Mouse (Mus musculus): Measurements from ENCODE around the gene Zfp664. TPM values are rescaled to one million over a fixed set of nuclear protein-coding genes. Genes with fewer than 3 reads are reported as not detected.

Gene Zfp664
- polyA plus RNA-seq, 1 experiment from 2014 or later: 158 TPM

GRCm38 (mm10) chr5:124854202-124854601, 8.3 kb upstream of the Zfp664 start:
- Histone ChIP-seq H3K27ac (ENCODE audit: low read depth, low read length) (no peak overlapping the region), H3K4me3 (ENCODE audit: low read depth, low read length) (no peak overlapping the region), H3K4me2 (ENCODE audit: low read depth) (no peak overlapping the region), H3K4me1 (ENCODE audit: control insufficient read depth, insufficient read depth, low read length) (no peaks in the 10 kb centered on the region), H3K9me3 (ENCODE audit: control insufficient read depth, low read length) (no peaks in the 10 kb centered on the region), H3K36me3 (ENCODE audit: control insufficient read depth, insufficient read depth, low read length) (no peaks in the 10 kb centered on the region), H3K27me3 (ENCODE audit: control insufficient read depth, insufficient read depth, low read length) (no peaks in the 10 kb centered on the region), H3K9ac (ENCODE audit: low read length) (no peak overlapping the region)
- DNase-seq (ENCODE audit: low spot score) (no peak), ATAC-seq (ENCODE audit: insufficient read depth, low FRiP score, low TSS enrichment) (no peak)
- WGBS: 88% methylated on average over 4 of the region's 4 CpGs

DNA sequence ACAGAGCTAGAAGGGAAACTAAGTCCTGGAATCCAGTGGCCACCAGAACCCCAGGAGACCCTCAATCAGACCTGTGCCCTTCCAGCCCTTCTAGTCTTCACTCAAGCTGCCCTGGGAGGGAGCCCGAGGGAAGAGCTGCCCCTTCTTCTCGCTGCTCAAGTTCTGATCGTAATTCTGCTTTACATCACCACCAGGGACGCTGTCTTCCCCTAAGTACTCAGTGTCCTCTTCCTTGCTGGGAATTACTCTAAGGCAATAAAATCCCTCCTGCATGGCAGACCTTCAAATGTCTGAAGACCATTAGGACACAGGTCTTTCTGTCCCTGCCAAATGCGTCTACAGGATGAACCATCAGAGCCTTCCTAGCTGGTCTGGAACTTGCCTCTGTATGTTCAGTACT, 2.5 kb upstream of the Zfp664 start:
- H3K9ac ChIP-seq (ENCODE audit: low read length): no peak overlapping the region
- H3K36me3 ChIP-seq (ENCODE audit: control insufficient read depth, insufficient read depth, low read length): no peaks in the 10 kb centered on the region
- 4% methylated on average over 5 of the region's 5 CpGs for WGBS
- peak; percentile 43 for DNase-seq (ENCODE audit: low spot score)
- ATAC-seq (ENCODE audit: insufficient read depth, low FRiP score, low TSS enrichment): no peak
- H3K4me2 ChIP-seq (ENCODE audit: low read depth): no peak overlapping the region
- H3K4me1 ChIP-seq (ENCODE audit: control insufficient read depth, insufficient read depth, low read length): peaks cover 12% of the 10 kb centered on the region; the same call in 1 of the 2 replicates
- H3K27me3 ChIP-seq (ENCODE audit: control insufficient read depth, insufficient read depth, low read length): peaks cover 9% of the 10 kb centered on the region; the same call in 1 of the 2 replicates
- no peak overlapping the region for H3K4me3 ChIP-seq (ENCODE audit: low read depth, low read length)
- no peak overlapping the region for H3K27ac ChIP-seq (ENCODE audit: low read depth, low read length)
- no peaks in the 10 kb centered on the region for H3K9me3 ChIP-seq (ENCODE audit: control insufficient read depth, low read length)

GRCm38 (mm10) chr5:124861463-124861862, 1.0 kb upstream of the Zfp664 start:
- peak; percentile 19 for DNase-seq (ENCODE audit: low spot score)
- no peaks in the 10 kb centered on the region for H3K36me3 ChIP-seq (ENCODE audit: control insufficient read depth, insufficient read depth, low read length)
- peak overlapping the region; percentile 92 for H3K4me2 ChIP-seq (ENCODE audit: low read depth)
- peak overlapping the region; percentile 92 for H3K27ac ChIP-seq (ENCODE audit: low read depth, low read length)
- H3K27me3 ChIP-seq (ENCODE audit: control insufficient read depth, insufficient read depth, low read length): peaks cover 9% of the 10 kb centered on the region; the same call in 1 of the 2 replicates
- WGBS: under 1% methylated on average over 32 of the region's 33 CpGs
- ATAC-seq (ENCODE audit: insufficient read depth, low FRiP score, low TSS enrichment): no peak
- H3K9ac ChIP-seq (ENCODE audit: low read length): peak overlapping the region; percentile 75
- no peaks in the 10 kb centered on the region for H3K9me3 ChIP-seq (ENCODE audit: control insufficient read depth, low read length)
- H3K4me3 ChIP-seq (ENCODE audit: low read depth, low read length): peak overlapping the region; percentile 96
- peaks cover 12% of the 10 kb centered on the region; the same call in 1 of the 2 replicates for H3K4me1 ChIP-seq (ENCODE audit: control insufficient read depth, insufficient read depth, low read length)

DNA sequence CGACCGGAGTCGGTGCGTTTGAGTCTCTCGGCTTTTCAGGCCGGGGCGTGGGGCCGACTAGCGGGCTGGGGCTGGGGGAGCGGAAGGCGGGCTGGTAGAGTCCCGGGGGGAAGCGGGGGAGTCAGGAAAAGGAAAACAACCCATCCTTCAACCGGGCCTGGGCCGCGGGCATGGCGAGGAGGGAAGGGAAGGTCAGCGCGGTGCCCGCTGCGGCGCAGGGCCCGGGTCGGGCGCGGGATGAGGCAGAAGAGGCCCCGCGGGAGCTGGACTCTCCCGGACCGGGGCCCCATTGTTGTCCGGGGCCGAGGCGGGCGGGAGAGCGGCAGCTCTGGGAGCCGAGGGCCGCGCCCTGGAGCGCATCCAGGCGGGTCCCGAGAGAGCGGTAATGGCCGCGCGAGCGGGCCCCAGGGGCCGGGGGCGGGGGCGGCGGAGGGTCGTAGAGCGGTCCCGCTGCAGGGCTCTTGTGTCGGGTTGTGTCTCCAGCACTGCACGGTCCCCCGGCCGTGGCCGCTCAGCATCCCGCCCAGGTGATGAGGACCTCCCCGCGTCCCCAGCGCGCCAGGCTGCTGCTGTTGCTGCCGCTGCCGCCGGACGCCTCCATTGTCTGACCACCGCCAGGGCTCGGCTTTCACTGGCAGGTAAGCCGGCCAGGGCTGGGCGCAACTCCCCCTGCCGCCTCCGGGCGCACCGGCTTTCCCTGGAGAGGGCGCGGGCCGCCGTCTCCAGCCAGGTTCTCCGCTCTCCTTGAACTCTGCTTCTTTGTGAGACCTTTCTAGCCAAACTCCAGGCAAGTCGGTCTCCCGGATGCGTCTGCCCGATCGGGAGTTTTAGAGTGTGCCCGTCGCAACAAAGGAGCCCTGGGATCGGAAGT, 615 bp downstream of the Zfp664 start:
- peak; percentile 50 for DNase-seq (ENCODE audit: low spot score)
- peak; percentile 60 for ATAC-seq (ENCODE audit: insufficient read depth, low FRiP score, low TSS enrichment)

DNA sequence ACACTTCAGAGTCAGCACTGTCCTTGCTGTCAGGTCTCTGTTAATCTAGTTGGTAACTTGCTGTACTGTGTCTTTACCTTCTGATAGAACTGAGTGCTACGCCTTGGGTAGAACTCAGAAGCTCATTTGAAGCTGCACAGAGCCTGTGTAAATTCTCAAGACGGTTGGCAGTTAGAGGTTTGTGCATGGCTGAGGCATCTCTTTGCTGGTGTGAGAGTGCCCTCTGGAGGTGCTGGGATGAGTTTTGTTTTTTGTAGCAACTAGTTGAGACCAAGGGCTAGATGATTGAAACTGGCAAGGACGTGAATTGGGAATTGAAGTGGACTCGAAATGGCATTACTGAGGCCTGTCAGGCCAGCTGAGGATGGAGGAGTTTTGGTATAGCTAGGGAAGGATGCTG, 6.5 kb downstream of the Zfp664 start:
- Histone ChIP-seq H3K4me2 (ENCODE audit: low read depth) (no peak overlapping the region), H3K27ac (ENCODE audit: low read depth, low read length) (no peak overlapping the region), H3K9ac (ENCODE audit: low read length) (no peak overlapping the region), H3K4me3 (ENCODE audit: low read depth, low read length) (no peak overlapping the region), H3K4me1 (ENCODE audit: control insufficient read depth, insufficient read depth, low read length) (peaks cover 9% of the 10 kb centered on the region; the same call in 1 of the 2 replicates), H3K27me3 (ENCODE audit: control insufficient read depth, insufficient read depth, low read length) (no peaks in the 10 kb centered on the region), H3K9me3 (ENCODE audit: control insufficient read depth, low read length) (no peaks in the 10 kb centered on the region), H3K36me3 (ENCODE audit: control insufficient read depth, insufficient read depth, low read length) (no peaks in the 10 kb centered on the region; the same call in 1 of the 2 replicates)
- DNase-seq (ENCODE audit: low spot score) (peak; percentile 59), ATAC-seq (ENCODE audit: insufficient read depth, low FRiP score, low TSS enrichment) (no peak)
- 58% methylated on average over 4 of the region's 4 CpGs for WGBS

More for the DNA sequence above, 615 bp downstream of the Zfp664 start:
- Histone ChIP-seq H3K9ac (ENCODE audit: low read length) (peak overlapping the region; percentile 91), H3K4me3 (ENCODE audit: low read depth, low read length) (peak overlapping the region; percentile 96), H3K4me2 (ENCODE audit: low read depth) (peak overlapping the region; percentile 47), H3K27ac (ENCODE audit: low read depth, low read length) (peak overlapping the region; percentile 92), H3K4me1 (ENCODE audit: control insufficient read depth, insufficient read depth, low read length) (peaks cover 12% of the 10 kb centered on the region; the same call in 1 of the 2 replicates), H3K9me3 (ENCODE audit: control insufficient read depth, low read length) (no peaks in the 10 kb centered on the region), H3K36me3 (ENCODE audit: control insufficient read depth, insufficient read depth, low read length) (no peaks in the 10 kb centered on the region), H3K27me3 (ENCODE audit: control insufficient read depth, insufficient read depth, low read length) (peaks cover 9% of the 10 kb centered on the region; the same call in 1 of the 2 replicates)
- whole genome bisulfite sequencing: under 1% methylated on average over 46 of the region's 88 CpGs

- Histone ChIP-seq H3K4me2 (ENCODE audit: low read depth) (no peak overlapping the region), H3K27ac (ENCODE audit: low read depth, low read length) (no peak overlapping the region), H3K9ac (ENCODE audit: low read length) (no peak overlapping the region), H3K36me3 (ENCODE audit: control insufficient read depth, insufficient read depth, low read length) (no peaks in the 10 kb centered on the region; the same call in 1 of the 2 replicates), H3K27me3 (ENCODE audit: control insufficient read depth, insufficient read depth, low read length) (no peaks in the 10 kb centered on the region), H3K4me3 (ENCODE audit: low read depth, low read length) (no peak overlapping the region), H3K4me1 (ENCODE audit: control insufficient read depth, insufficient read depth, low read length) (0 out of 2 replicates have a peak, but pooled peaks cover 2% of the 10 kb centered on the region), H3K9me3 (ENCODE audit: control insufficient read depth, low read length) (no peaks in the 10 kb centered on the region)
- no peak for DNase-seq (ENCODE audit: low spot score)
- ATAC-seq (ENCODE audit: insufficient read depth, low FRiP score, low TSS enrichment): no peak
- 89% methylated on average over 2 of the region's 2 CpGs for WGBS
Measured at GRCm38 (mm10) chr5:124872033-124872432, 9.5 kb downstream of the Zfp664 start.

GRCm38 (mm10) chr5:124873096-124873495, 10.6 kb downstream of the Zfp664 start:
- Histone ChIP-seq H3K4me1 (ENCODE audit: control insufficient read depth, insufficient read depth, low read length) (0 out of 2 replicates have a peak, but pooled peaks cover 2% of the 10 kb centered on the region), H3K9me3 (ENCODE audit: control insufficient read depth, low read length) (no peaks in the 10 kb centered on the region), H3K27ac (ENCODE audit: low read depth, low read length) (no peak overlapping the region), H3K27me3 (ENCODE audit: control insufficient read depth, insufficient read depth, low read length) (no peaks in the 10 kb centered on the region), H3K9ac (ENCODE audit: low read length) (no peak overlapping the region), H3K4me2 (ENCODE audit: low read depth) (no peak overlapping the region), H3K4me3 (ENCODE audit: low read depth, low read length) (no peak overlapping the region), H3K36me3 (ENCODE audit: control insufficient read depth, insufficient read depth, low read length) (no peaks in the 10 kb centered on the region; the same call in 1 of the 2 replicates)
- no peak for ATAC-seq (ENCODE audit: insufficient read depth, low FRiP score, low TSS enrichment)
- no peak for DNase-seq (ENCODE audit: low spot score)
- 94% methylated on average over 3 of the region's 3 CpGs for WGBS

- H3K9me3 ChIP-seq (ENCODE audit: control insufficient read depth, low read length): no peaks in the 10 kb centered on the region
- H3K4me1 ChIP-seq (ENCODE audit: control insufficient read depth, insufficient read depth, low read length): no peaks in the 10 kb centered on the region
- no peaks in the 10 kb centered on the region for H3K27me3 ChIP-seq (ENCODE audit: control insufficient read depth, insufficient read depth, low read length)
- H3K4me2 ChIP-seq (ENCODE audit: low read depth): no peak overlapping the region
- ATAC-seq (ENCODE audit: insufficient read depth, low FRiP score, low TSS enrichment) (no peak), DNase-seq (ENCODE audit: low spot score) (no peak)
- no peak overlapping the region for H3K27ac ChIP-seq (ENCODE audit: low read depth, low read length)
- 92% methylated on average over 6 of the region's 6 CpGs for WGBS
- no peak overlapping the region for H3K4me3 ChIP-seq (ENCODE audit: low read depth, low read length)
- no peak overlapping the region for H3K9ac ChIP-seq (ENCODE audit: low read length)
- H3K36me3 ChIP-seq (ENCODE audit: control insufficient read depth, insufficient read depth, low read length): no peaks in the 10 kb centered on the region; the same call in 1 of the 2 replicates
Measured at GRCm38 (mm10) chr5:124873890-124874601, 11.6 kb downstream of the Zfp664 start.

Data from neural tube, embryonic 11.5 days (tissue).